Mouse (Mus musculus) limb, embryonic 11.5 days (tissue): ENCODE data around the gene Fam129a. TPM values are rescaled to one million over a fixed set of nuclear protein-coding genes. Genes with fewer than 3 reads are reported as not detected.
"Not testable (repeated sequence)": the region's sequence is repeated elsewhere in the genome, so short reads cannot be mapped to it uniquely, and the experiment has no call there.

Source experiments
- ATAC-seq: fragments of 200-750 bp; cut with Nextera tagmentation; 2 replicates; pipeline ENCODE4 v1.8.0; 2017; ENCODE audit warnings: low read depth; ENCODE audit not compliant: insufficient number of reproducible peaks, low FRiP score, low TSS enrichment
- DNase-seq: peaks from one replicate; pipeline ENCODE4 v3.0.0-alpha.2; 2015; ENCODE audit warnings: low spot score
- H3K27ac ChIP-seq: fragments of 300-500 bp; sonication (generic); replicated peaks from 2 replicates; pipeline ENCODE4 v1.5.1; 2014; ENCODE audit warnings: low read depth, mild to moderate bottlenecking, low read length
- H3K27me3 ChIP-seq: fragments of 300-500 bp; sonication (generic); 2 replicates; pipeline ENCODE4 v1.6.1; 2014; ENCODE audit warnings: mild to moderate bottlenecking, low read length, mixed read lengths; ENCODE audit not compliant: control insufficient read depth, insufficient read depth
- H3K36me3 ChIP-seq: fragments of 300-500 bp; sonication (generic); 2 replicates; pipeline ENCODE4 v1.6.1; 2014; ENCODE audit warnings: mild to moderate bottlenecking, low read length, moderate library complexity, mixed read lengths; ENCODE audit not compliant: control insufficient read depth, insufficient read depth
- H3K4me1 ChIP-seq: fragments of 300-500 bp; sonication (generic); 2 replicates; pipeline ENCODE4 v1.6.1; 2014; ENCODE audit warnings: low read length, mixed read lengths; ENCODE audit not compliant: control insufficient read depth, insufficient read depth
- H3K4me2 ChIP-seq: fragments of 300-500 bp; sonication (generic); 2 replicates; pipeline ENCODE4 v1.6.1; 2014; ENCODE audit warnings: low read depth, mild to moderate bottlenecking, moderate library complexity; ENCODE audit not compliant: severe bottlenecking
- H3K4me3 ChIP-seq: fragments of 300-500 bp; sonication (generic); 2 replicates; pipeline ENCODE4 v1.5.1; 2014; ENCODE audit warnings: low read depth, low read length
- H3K9ac ChIP-seq: fragments of 300-500 bp; sonication (generic); 2 replicates; pipeline ENCODE4 v1.6.1; 2014; ENCODE audit warnings: mild to moderate bottlenecking, low read length
- H3K9me3 ChIP-seq: fragments of 300-500 bp; sonication (generic); 2 replicates; pipeline ENCODE4 v1.6.1; 2016; ENCODE audit warnings: low read length; ENCODE audit not compliant: control insufficient read depth
- WGBS: fragments of 180-500 bp; shearing (Covaris S2); extraction: QIAGEN DNeasy Blood & Tissue Kit; methylation state at CpG from one replicate; pipeline ENCODE4 v1.1.7; 2014; 5-methylcytosine and 5-hydroxymethylcytosine counted together
- polyA plus RNA-seq: library from polyadenylated mRNA; unstranded; fragments of >200 nt; fragmentation: Nextera tagmentation; extraction: Ambion mirVana; gene quantifications from 2 replicates; pipeline ENCODE4 v1.2.1, GENCODE M21; 2014

Fam129a gene
- polyA plus RNA-seq, 1 experiment from 2014 or later, result 0.89 TPM

GRCm38 (mm10) chr1:151721357-151721983, 150.5 kb downstream of the Fam129a start:
- no peak for ATAC-seq
- no peak overlapping the region for H3K4me3 ChIP-seq
- WGBS, result 84% methylated on average over 10 of the region's 10 CpGs

GRCm38 (mm10) chr1:151723771-151724170, 152.8 kb downstream of the Fam129a start:
- Histone ChIP-seq H3K27me3 (no peaks in the 10 kb centered on the region), H3K4me1 (no peaks in the 10 kb centered on the region), H3K9ac (no peak overlapping the region), H3K27ac (no peak overlapping the region), H3K4me3 (no peak overlapping the region), H3K36me3 (no peaks in the 10 kb centered on the region), H3K4me2 (no peak overlapping the region), H3K9me3 (no peaks in the 10 kb centered on the region)
- ATAC-seq (no peak), DNase-seq (no peak)
- WGBS, result 85% methylated on average over 4 of the region's 4 CpGs

More at GRCm38 (mm10) chr1:151721357-151721983, 150.5 kb downstream of the Fam129a start:
- Histone ChIP-seq H3K27me3 (no peaks in the 10 kb centered on the region), H3K9ac (no peak overlapping the region), H3K9me3 (no peaks in the 10 kb centered on the region), H3K4me1 (no peaks in the 10 kb centered on the region), H3K27ac (no peak overlapping the region), H3K36me3 (no peaks in the 10 kb centered on the region), H3K4me2 (no peak overlapping the region)
- no peak for DNase-seq

GRCm38 (mm10) chr1:151725590-151725989, 154.6 kb downstream of the Fam129a start:
- Histone ChIP-seq H3K4me1 (no peaks in the 10 kb centered on the region), H3K9me3 (no peaks in the 10 kb centered on the region), H3K27ac (no peak overlapping the region), H3K9ac (no peak overlapping the region), H3K36me3 (no peaks in the 10 kb centered on the region), H3K4me3 (no peak overlapping the region), H3K27me3 (no peaks in the 10 kb centered on the region), H3K4me2 (no peak overlapping the region)
- WGBS, result 90% methylated on average over 2 of the region's 2 CpGs
- no peak for ATAC-seq
- no peak for DNase-seq

- WGBS, result 87% methylated on average over 6 of the region's 6 CpGs
- no peak for ATAC-seq
- H3K4me2 ChIP-seq, result no peak overlapping the region
- no peak overlapping the region for H3K27ac ChIP-seq
- H3K27me3 ChIP-seq, result no peaks in the 10 kb centered on the region
- H3K4me3 ChIP-seq, result no peak overlapping the region
- H3K4me1 ChIP-seq, result no peaks in the 10 kb centered on the region
- no peak overlapping the region for H3K9ac ChIP-seq
- H3K9me3 ChIP-seq, result no peaks in the 10 kb centered on the region
- H3K36me3 ChIP-seq, result no peaks in the 10 kb centered on the region
- DNase-seq, result no peak
Measured at GRCm38 (mm10) chr1:151726358-151726757, 155.4 kb downstream of the Fam129a start.

- no peak for DNase-seq
- 86% methylated on average over 4 of the region's 4 CpGs for WGBS
- no peaks in the 10 kb centered on the region for H3K36me3 ChIP-seq
- H3K4me1 ChIP-seq, result no peaks in the 10 kb centered on the region
- H3K9me3 ChIP-seq, result no peaks in the 10 kb centered on the region
- no peak overlapping the region for H3K4me2 ChIP-seq
- H3K9ac ChIP-seq, result no peak overlapping the region
- H3K27ac ChIP-seq, result no peak overlapping the region
- H3K4me3 ChIP-seq, result no peak overlapping the region
- no peak for ATAC-seq
- no peaks in the 10 kb centered on the region for H3K27me3 ChIP-seq
Measured at GRCm38 (mm10) chr1:151728141-151728540, 157.2 kb downstream of the Fam129a start.

GRCm38 (mm10) chr1:151737146-151737545, 166.2 kb downstream of the Fam129a start:
- H3K4me2 ChIP-seq, result no peak overlapping the region
- no peaks in the 10 kb centered on the region for H3K9me3 ChIP-seq
- H3K27ac ChIP-seq, result no peak overlapping the region
- 90% methylated on average over 2 of the region's 2 CpGs for WGBS
- H3K36me3 ChIP-seq, result no peaks in the 10 kb centered on the region
- H3K4me1 ChIP-seq, result no peaks in the 10 kb centered on the region
- no peak overlapping the region for H3K4me3 ChIP-seq
- H3K9ac ChIP-seq, result no peak overlapping the region
- no peak for ATAC-seq
- DNase-seq, result no peak
- H3K27me3 ChIP-seq, result no peaks in the 10 kb centered on the region

GRCm38 (mm10) chr1:151741199-151741621, 170.2 kb downstream of the Fam129a start:
- H3K4me2 ChIP-seq, result no peak overlapping the region
- no peaks in the 10 kb centered on the region for H3K4me1 ChIP-seq
- H3K36me3 ChIP-seq, result no peaks in the 10 kb centered on the region
- DNase-seq, result no peak
- 87% methylated on average over 7 of the region's 7 CpGs for WGBS
- no peak overlapping the region for H3K9ac ChIP-seq
- no peaks in the 10 kb centered on the region for H3K9me3 ChIP-seq
- H3K27me3 ChIP-seq, result no peaks in the 10 kb centered on the region
- no peak overlapping the region for H3K4me3 ChIP-seq
- no peak overlapping the region for H3K27ac ChIP-seq
- no peak for ATAC-seq

- not testable (repeated sequence) for H3K4me2 ChIP-seq, ATAC-seq, H3K4me3 ChIP-seq, H3K27me3 ChIP-seq, DNase-seq, H3K27ac ChIP-seq, H3K9me3 ChIP-seq, H3K36me3 ChIP-seq, H3K4me1 ChIP-seq, H3K9ac ChIP-seq
- 96% methylated on average over 2 of the region's 2 CpGs for WGBS
Measured at GRCm38 (mm10) chr1:151749894-151750293, 178.9 kb downstream of the Fam129a start.

GRCm38 (mm10) chr1:151752946-151753345, 182.0 kb downstream of the Fam129a start:
- Histone ChIP-seq H3K9ac (no peak overlapping the region), H3K36me3 (no peaks in the 10 kb centered on the region), H3K4me3 (no peak overlapping the region), H3K27ac (no peak overlapping the region), H3K27me3 (no peaks in the 10 kb centered on the region), H3K4me1 (peaks cover 5% of the 10 kb centered on the region), H3K4me2 (no peak overlapping the region), H3K9me3 (no peaks in the 10 kb centered on the region)
- 79% methylated on average over 4 of the region's 4 CpGs for WGBS
- no peak for ATAC-seq
- DNase-seq, result no peak
